Mouse (Mus musculus) left cerebral cortex, adult 18-20 months (tissue): ENCODE data around the gene Vmn1r195. TPM values are rescaled to one million over a fixed set of nuclear protein-coding genes. Genes with fewer than 3 reads are reported as not detected.
"Not testable (repeated sequence)": the region's sequence is repeated elsewhere in the genome, so short reads cannot be mapped to it uniquely, and the experiment has no call there.

Experiments
- DNase-seq, 2 experiments: peaks; one replicate each; pipeline ENCODE4 v3.0.0; 2021 to 2022; ENCODE audit warnings: low spot score in 2 of 2, mixed read lengths in 1 of 2
- long read RNA-seq, 2 experiments: library from polyadenylated mRNA; stranded (forward); transcript quantifications; one replicate each; pipeline ENCODE4 v2.0.0; 2021
- total RNA-seq, 2 experiments: library from RNA; stranded (reverse); gene quantifications; 2 replicates each; pipeline ENCODE4 v1.2.3; 2021

Gene Vmn1r195
- not detected for total RNA-seq
- long read RNA-seq, experiment 1 = 0 reads
- long read RNA-seq, experiment 2 = 0 reads

GRCm38 (mm10) chr13:22270222-22270621 lies at the start of gene Vmn1r195:
TSS of gene Vmn1r195 (plus strand) at chr13:22270522.
- DNase-seq = not testable (repeated sequence)

- not testable (repeated sequence) for DNase-seq
Observed at GRCm38 (mm10) chr13:22223060-22223459, 47.3 kb upstream of the Vmn1r195 start, which contains the start of gene Vmn1r193. TSS of gene Vmn1r193 (minus strand) at chr13:22223160.

- DNase-seq = no peak
Observed at GRCm38 (mm10) chr13:22243915-22244314, 26.4 kb upstream of the Vmn1r195 start, which contains the start of gene Vmn1r194. TSS of gene Vmn1r194 (plus strand) at chr13:22244215.

GRCm38 (mm10) chr13:22271721-22272120 lies 1.4 kb downstream of the Vmn1r195 start:
- DNase-seq = no peak

GRCm38 (mm10) chr13:22284578-22284977 lies 14.3 kb downstream of the Vmn1r195 start:
- DNase-seq = no peak

- no peak for DNase-seq
Observed at GRCm38 (mm10) chr13:22289620-22290019, 19.3 kb downstream of the Vmn1r195 start, which contains the start of gene Vmn1r196. TSS of gene Vmn1r196 (plus strand) at chr13:22289920.

GRCm38 (mm10) chr13:22308075-22308474 lies 37.8 kb downstream of the Vmn1r195 start:
- not testable (repeated sequence) for DNase-seq

- no peak for DNase-seq
Observed at GRCm38 (mm10) chr13:22315361-22315760, 45.0 kb downstream of the Vmn1r195 start.

GRCm38 (mm10) chr13:22317366-22317765 lies 47.0 kb downstream of the Vmn1r195 start:
- no peak for DNase-seq

- DNase-seq = no peak
Observed at GRCm38 (mm10) chr13:22320091-22320490, 49.8 kb downstream of the Vmn1r195 start.

- DNase-seq = no peak
Observed at GRCm38 (mm10) chr13:22324289-22324688, 54.0 kb downstream of the Vmn1r195 start, which contains the start of gene Vmn1r197. TSS of gene Vmn1r197 (plus strand) at chr13:22324589.

Other genes starting within 250 kb of the Vmn1r195 start
- gene Hist1h2ah, start 235.0 kb upstream of the Vmn1r195 start, total RNA-seq = 10 to 100 TPM; 24.4 to 38.7 TPM
- 10 to 100 TPM; 14.5 to 16.1 TPM for gene Hist1h2bk, start 234.7 kb upstream of the Vmn1r195 start, total RNA-seq
- 10 to 100 TPM; 71.8 to 81.6 TPM for gene Hist1h4i, start 229.2 kb upstream of the Vmn1r195 start, total RNA-seq
- gene Hist1h2ag, start 227.6 kb upstream of the Vmn1r195 start, total RNA-seq = 10 to 100 TPM in 1 of 2 experiments, 1 to 10 TPM in 1; 7.5 to 13.7 TPM
- gene Hist1h2bj, start 227.3 kb upstream of the Vmn1r195 start, total RNA-seq = 10 to 100 TPM in 1 of 2 experiments, 1 to 10 TPM in 1; 9.3 to 11.7 TPM
- gene Vmn1r188, start 186.1 kb upstream of the Vmn1r195 start, total RNA-seq = not detected
- not detected for gene Vmn1r189, start 164.7 kb upstream of the Vmn1r195 start, total RNA-seq
- gene Vmn1r191, start 86.6 kb upstream of the Vmn1r195 start, total RNA-seq = not detected
- gene Vmn1r192, start 79.4 kb upstream of the Vmn1r195 start, total RNA-seq = not detected
- gene Vmn1r193, start 47.4 kb upstream of the Vmn1r195 start, total RNA-seq = not detected
- gene Vmn1r194, start 26.3 kb upstream of the Vmn1r195 start, total RNA-seq = not detected
- not detected for gene Vmn1r196, start 19.4 kb downstream of the Vmn1r195 start, total RNA-seq
- gene Vmn1r197, start 54.1 kb downstream of the Vmn1r195 start, total RNA-seq = not detected
- gene Vmn1r198, start 79.8 kb downstream of the Vmn1r195 start, total RNA-seq = not detected
- gene Vmn1r199, start 109.3 kb downstream of the Vmn1r195 start, total RNA-seq = not detected
- not detected for gene Vmn1r200, start 119.9 kb downstream of the Vmn1r195 start, total RNA-seq
- not detected for gene Vmn1r201, start 201.4 kb downstream of the Vmn1r195 start, total RNA-seq
- gene Vmn1r202, start 234.9 kb downstream of the Vmn1r195 start, total RNA-seq = under 1 TPM in 1 of 2 experiments, not detected in 1; 0.09 TPM
- not detected for gene Vmn1r203, start 247.6 kb downstream of the Vmn1r195 start, total RNA-seq